Mouse (Mus musculus) lung, adult 2 months (tissue): ENCODE data around the gene Myo9b.

Source experiments
- CTCF ChIP-seq: fragments of 200-500 bp; IDR thresholded peaks from 2 replicates; pipeline ENCODE4 v1.5.1; 2011; ENCODE audit warnings: mild to moderate bottlenecking, low read length, control low read depth; ENCODE audit not compliant: insufficient read depth
- POLR2A ChIP-seq: fragments of 200-500 bp; IDR thresholded peaks from 2 replicates; pipeline ENCODE4 v1.6.1; 2011; ENCODE audit warnings: low read depth, mild to moderate bottlenecking, control low read depth, low read length, borderline replicate concordance; ENCODE audit errors: extremely low read depth

- TF ChIP-seq CTCF (no peak), POLR2A (no peak)
These were observed 95.9 kb downstream of the Myo9b start for GRCm38 (mm10) chr8:71368366-71368765.
